Mouse (Mus musculus): ENCODE measurements around the gene Fndc7.
"Not testable (repeated sequence)": the region's sequence is repeated elsewhere in the genome, so short reads cannot be mapped to it uniquely, and the experiment has no call there.

Gene Fndc7

GRCm38 (mm10) chr3:108855371-108855770 lies 34.4 kb downstream of the Fndc7 start:
- peak; percentile 77 for DNase-seq (ENCODE audit: inconsistent ontology term)

DNA sequence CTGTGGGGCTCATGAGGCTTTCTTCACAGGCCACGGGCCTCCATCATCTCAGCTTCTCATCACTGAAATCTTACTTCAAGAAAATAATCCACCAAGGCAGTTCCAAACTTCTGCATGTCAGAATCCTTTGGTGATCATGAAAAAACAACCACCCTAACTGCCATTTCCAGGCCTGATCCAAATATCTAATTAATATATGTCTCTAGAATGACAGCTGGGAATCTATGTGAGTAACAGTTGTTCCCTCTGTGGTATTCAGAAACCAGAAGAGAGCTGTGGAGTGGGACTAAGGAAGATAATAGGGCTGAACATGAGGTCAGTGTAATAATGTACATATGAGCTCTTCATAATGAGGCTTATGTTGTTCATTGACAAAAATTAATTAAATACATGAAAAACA lies 36.5 kb downstream of the Fndc7 start:
- no peak for DNase-seq (ENCODE audit: inconsistent ontology term)

GRCm38 (mm10) chr3:108851996-108852697 lies 37.7 kb downstream of the Fndc7 start:
- DNase-seq (ENCODE audit: inconsistent ontology term), result no peak

GRCm38 (mm10) chr3:108851554-108851953 lies 38.3 kb downstream of the Fndc7 start:
- no peak for DNase-seq (ENCODE audit: inconsistent ontology term)

DNA sequence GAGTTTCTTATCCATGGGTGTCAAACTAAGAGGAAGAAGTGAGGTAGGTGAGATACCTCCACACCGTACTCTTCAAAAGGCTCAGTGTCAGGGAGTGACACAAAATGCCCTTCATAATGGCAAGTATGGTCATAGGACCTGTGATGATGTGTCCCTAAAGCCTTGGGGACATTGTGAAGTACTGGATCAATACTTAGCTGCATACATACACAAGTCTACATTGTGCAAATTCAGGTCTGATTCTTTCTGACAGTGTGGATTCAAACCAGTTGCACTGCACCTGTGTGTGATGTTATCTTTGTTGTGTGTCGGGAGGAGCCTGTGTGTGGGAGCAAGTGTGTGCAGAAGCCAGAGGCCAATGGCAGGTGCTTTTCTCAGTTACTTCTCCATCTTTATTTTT lies 38.7 kb downstream of the Fndc7 start:
- no peak for DNase-seq (ENCODE audit: inconsistent ontology term)

DNA sequence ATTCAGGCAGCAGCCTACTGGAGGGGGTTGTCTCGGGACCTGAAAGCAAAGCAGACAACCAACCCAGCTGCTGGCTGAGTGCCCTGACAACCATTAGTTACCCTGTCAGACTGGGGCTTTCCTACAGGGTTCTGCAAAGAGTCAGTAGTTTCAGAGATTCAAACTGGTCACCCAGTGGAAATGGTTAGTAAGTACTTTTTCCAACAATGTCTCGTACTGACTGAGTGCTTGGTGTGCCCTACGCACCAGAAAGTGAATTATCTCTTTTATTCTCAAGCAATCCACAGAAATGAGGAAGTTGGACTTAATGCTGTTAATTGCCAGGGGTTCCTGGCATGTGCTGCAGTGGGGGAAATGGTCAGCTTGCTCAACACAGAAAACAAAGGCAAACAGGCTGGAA lies 39.3 kb downstream of the Fndc7 start:
- DNase-seq (ENCODE audit: inconsistent ontology term), result peak; percentile 47

GRCm38 (mm10) chr3:108846616-108847015 lies 43.2 kb downstream of the Fndc7 start:
- no peak for DNase-seq (ENCODE audit: inconsistent ontology term)

- no peak for DNase-seq (ENCODE audit: inconsistent ontology term)
Observed at GRCm38 (mm10) chr3:108844521-108844920, 45.3 kb downstream of the Fndc7 start.

- DNase-seq (ENCODE audit: inconsistent ontology term), result no peak
Observed at GRCm38 (mm10) chr3:108844026-108844425, 45.8 kb downstream of the Fndc7 start.

- DNase-seq (ENCODE audit: inconsistent ontology term), result no peak
Observed at GRCm38 (mm10) chr3:108840716-108841054, 49.1 kb downstream of the Fndc7 start.

- peak; percentile 98 for DNase-seq (ENCODE audit: inconsistent ontology term)
Observed at GRCm38 (mm10) chr3:108840000-108840715, 49.6 kb downstream of the Fndc7 start, which contains the start of gene Stxbp3. TSS of gene Stxbp3 (minus strand) at chr3:108840526.

GRCm38 (mm10) chr3:108839647-108839999 lies 50.2 kb downstream of the Fndc7 start:
- no peak for DNase-seq (ENCODE audit: inconsistent ontology term)

- no peak for DNase-seq (ENCODE audit: inconsistent ontology term)
Observed at GRCm38 (mm10) chr3:108838980-108839379, 50.8 kb downstream of the Fndc7 start.

GRCm38 (mm10) chr3:108836931-108837330 lies 52.9 kb downstream of the Fndc7 start:
- no peak for DNase-seq (ENCODE audit: inconsistent ontology term)

DNA sequence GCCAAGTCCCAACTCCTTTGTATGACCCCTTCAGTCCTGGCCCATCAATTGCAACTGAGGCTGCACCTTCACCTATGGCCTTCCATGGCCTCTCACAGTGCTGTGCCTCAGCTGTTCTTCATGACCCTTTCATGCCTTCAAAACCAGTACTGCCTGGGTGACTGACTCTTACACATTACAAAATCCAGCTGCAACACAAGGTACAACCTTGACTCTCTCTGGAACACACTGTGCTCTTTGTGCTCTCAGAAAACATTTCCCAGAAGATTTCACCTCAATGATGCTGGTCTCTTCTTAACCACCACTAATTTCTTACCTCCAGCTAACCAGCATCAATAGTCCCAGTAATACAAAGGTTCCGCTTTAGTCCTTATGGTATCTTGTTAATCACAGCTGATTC lies 56.1 kb downstream of the Fndc7 start:
- DNase-seq (ENCODE audit: inconsistent ontology term), result not testable (repeated sequence)

DNA sequence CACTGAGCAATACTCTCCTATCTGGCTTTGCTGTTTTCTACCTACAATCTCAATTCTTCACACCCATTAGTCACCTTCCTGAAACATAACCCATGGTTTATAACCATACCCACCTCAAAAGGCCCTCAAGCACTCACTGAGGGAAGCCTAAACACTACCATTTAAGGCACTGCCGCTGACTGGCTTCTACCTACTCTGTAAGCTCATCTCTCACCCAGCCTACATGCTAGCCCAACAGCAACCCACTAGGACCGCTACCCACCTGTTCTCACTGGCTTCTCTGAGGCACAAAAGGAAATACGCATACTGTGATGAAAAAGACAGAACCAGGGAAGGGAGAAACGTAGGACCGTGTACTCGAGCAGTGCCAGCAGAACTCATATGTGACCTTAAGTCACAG lies 58.1 kb downstream of the Fndc7 start:
- DNase-seq (ENCODE audit: inconsistent ontology term), result no peak

GRCm38 (mm10) chr3:108830493-108830892 lies 59.3 kb downstream of the Fndc7 start:
- no peak for DNase-seq (ENCODE audit: inconsistent ontology term)

DNA sequence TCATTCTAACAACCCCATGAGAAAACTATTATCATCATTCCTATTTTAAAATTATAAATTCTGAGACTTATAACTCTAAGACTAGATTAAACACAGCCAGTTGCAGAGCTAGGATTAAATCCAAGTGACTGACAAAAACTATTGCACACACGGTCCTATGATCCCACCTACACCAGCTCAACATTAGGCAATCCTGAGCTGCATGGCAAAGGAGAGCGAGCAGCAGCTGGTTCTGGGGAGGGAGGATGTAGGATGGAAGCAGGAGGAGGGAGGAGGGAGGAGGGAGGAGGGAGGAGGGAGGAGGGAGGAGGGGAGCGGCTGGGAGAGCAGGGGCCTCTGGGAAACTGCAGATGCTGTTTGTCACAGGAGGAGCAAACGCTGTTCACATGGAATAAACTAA lies 74.2 kb downstream of the Fndc7 start:
- DNase-seq (ENCODE audit: inconsistent ontology term), result no peak

DNA sequence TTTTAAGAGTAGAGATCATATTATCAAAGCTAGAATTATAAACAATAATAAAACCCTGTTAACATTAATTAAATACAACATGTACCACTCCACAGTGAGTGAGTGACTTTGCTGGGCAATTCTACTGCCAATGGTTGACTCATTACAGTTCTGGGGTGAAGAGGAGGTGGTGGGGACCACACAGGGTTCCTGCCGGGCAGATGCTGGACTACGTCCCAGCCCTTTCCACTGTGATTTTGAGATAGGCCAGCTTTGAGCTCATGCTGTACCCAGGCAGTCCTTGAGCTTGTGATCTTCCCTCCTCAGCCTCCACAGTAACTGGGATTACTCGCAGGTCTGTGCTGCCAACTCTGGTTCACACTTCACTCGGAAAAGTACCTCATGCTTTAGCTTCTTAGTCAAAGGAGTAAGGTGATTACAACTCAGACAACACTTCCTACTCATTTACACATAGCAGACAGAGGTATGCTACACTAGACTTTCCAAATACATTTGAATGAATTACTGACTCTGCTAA lies 79.0 kb downstream of the Fndc7 start:
- peak; percentile 11 for DNase-seq (ENCODE audit: inconsistent ontology term)

DNA sequence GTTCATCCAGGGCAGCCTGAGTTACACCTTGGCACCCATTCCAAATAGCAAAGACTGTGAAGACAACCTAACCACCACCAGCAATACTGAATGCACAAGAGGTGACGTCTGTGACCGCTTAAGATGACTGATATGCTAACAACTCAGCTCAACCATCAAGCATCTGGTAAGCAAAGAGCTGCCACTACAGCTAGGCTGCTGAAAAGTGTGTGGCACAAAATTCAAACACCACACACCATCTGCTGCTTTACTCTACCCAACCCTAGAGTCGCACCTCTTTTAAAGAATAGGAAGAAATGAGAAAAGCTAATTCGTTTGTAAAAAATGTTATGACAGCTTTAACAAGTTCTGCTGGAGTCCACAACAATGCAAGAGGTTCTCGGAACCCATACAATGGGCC lies 84.2 kb downstream of the Fndc7 start:
- no peak for DNase-seq (ENCODE audit: inconsistent ontology term)
